Mouse (Mus musculus): ENCODE measurements at regions not wholly inside any gene's neighbourhood (a gene's known extent, or its start where the extent isn't known, plus 50 kb on each side); places are given as distances from the start of the nearest gene placed in this dataset.
A peak's percentile ranks its signal among the peaks of the same experiment; 100 is the strongest.

DNA sequence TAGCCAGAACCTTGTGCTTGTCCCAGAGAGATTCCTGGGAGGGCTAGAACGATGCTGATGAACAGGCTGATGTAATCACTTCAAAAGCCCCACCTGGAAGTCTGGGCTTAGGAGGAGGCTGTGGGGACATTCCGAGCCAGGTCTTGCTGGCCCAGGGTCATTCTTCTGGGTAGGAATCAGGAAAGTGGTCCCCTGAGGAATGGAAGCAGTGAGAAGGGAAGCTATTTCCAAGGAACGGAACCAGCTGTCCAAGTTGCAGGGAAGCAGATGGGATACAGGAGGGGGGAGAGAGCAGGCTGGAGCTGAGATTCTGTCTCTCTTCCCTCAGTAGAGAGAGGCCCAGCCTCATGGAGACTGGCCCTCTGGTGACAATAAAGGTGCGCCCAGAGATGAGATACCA, 243.9 kb downstream of the Tcf7l2 start:
- peak; percentile 23 to 25 for DNase-seq (ENCODE audit: low spot score in 2 of 2)
- TF ChIP-seq CTCF (conservative IDR thresholded peaks at IDR 0.05), result no peak
- H3K27ac ChIP-seq, result no peak overlapping the region
- H3K4me3 ChIP-seq, result no peak overlapping the region

DNA sequence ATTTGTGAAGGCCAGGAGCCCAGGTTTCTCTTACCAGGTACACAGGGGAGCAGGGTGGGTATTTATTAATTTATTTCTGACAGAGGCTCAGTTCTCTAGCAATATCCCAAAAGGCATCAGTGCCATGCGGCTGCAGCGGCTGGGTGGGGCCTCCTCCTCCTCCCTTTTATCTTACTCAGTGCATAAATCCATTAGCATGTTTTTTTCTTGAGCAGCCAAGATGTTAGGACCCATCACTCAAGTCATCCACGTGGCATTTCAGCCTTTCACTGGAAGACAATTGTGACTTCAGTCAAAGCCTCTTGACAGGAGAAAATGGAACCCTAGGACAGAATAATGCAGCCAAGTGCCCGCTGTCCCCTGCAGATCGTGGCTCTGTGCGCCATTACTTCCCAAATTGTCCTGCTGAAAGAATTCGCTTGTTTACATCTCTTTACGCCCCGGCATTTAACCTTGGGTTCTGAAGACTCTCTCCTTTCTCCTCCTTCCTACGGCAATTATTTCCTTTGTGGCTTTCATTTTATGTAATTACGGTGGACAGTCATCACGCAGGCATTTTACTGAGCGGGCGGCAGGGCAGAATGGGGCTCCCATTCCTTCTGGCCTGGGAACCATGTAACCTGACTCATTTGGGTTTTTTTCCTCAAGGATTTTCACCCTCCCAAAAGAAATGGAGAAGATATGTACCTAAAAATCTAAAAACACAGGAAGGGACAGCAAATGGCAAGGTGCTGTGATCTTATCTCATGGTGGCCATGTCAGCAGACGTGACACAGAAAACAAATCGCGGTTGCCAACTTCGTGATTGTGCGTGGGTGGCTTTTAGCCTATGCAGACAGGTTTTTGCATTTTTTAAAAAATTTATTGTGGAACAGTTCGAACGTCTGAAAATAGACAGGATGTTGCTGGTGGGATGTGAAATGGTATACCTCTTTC, 250.4 kb downstream of the Tcf7l2 start:
- Histone ChIP-seq H3K4me3 (no peak overlapping the region), H3K27ac (no peak overlapping the region)
- peak in 1 of 2 experiments; percentile 21 for DNase-seq (ENCODE audit: low spot score in 2 of 2)
- TF ChIP-seq CTCF (conservative IDR thresholded peaks at IDR 0.05), result no peak

DNA sequence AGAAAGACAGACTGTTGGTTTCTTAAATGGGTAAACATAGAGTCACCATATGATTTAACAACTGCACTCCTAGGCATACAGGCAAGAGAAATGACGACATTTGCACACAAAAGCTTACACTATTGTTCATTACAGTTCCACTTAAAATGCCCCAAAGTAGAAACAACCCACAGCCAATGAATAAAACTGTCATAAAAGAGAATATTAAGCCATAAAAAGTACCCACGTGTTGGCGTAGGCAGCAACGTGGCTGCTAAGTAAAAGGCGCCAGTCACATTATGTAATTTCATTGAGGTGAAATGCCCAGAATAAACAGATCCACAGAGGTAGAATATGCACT, 251.1 kb downstream of the Tcf7l2 start:
- no peak overlapping the region for H3K4me3 ChIP-seq
- peak in 1 of 2 experiments; percentile 20 for DNase-seq (ENCODE audit: low spot score in 2 of 2)
- TF ChIP-seq CTCF (conservative IDR thresholded peaks at IDR 0.05), result no peak
- H3K27ac ChIP-seq, result no peak overlapping the region

DNA sequence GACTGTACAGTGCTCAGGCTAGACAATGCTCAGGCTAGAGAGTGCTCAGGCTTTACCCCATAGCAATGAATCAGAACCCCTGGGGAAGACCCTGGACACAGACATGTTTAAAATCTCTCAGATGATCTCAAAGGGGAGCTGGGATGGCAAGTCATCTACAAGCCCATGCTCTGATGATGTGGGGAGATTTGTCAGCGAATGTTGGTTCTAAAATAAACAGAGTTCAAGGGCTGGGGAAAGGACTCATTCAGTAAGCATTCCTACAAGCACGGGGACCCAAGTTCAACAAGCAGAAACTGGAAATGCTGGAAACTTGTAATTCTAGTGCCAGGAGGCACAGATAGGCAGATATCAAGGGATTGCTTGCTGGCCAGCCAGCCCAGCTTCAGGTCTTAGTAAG, 254.1 kb downstream of the Tcf7l2 start:
- TF ChIP-seq CTCF (conservative IDR thresholded peaks at IDR 0.05), result no peak
- H3K27ac ChIP-seq, result no peak overlapping the region

DNA sequence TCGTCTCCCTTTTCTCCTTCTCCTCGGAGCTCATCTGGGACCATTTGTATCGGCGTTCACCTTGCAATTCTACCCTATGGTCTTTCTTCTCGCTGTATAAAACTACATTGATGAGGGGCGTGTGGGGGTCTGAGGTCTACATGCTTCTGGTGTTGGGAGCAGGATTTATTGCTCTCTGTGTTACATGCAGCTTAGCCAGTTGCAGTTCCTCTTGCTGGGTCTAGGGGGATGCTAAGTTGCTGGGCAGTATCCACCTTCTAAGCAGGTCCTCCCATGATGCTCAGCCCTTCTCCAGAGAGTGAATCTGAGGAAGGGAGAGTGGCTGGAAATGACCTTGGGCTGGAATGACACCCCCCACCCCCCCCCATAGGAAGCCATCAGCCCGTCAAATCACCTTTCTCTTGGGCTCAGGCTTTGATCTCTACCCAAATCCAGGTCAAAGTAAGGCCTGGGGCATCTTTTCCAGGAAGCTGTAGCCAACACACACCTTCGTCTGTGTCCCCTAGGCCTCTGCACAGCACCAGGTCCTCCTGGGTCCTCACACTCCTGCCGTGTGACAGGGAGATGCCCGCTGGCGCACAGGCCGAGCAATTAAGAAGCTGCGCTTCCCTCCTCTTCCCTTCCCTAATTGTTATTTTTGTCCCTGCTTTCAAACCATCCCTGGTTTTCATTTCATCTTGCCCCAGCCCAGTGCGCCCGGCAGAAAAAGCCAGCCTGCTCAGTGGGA, 257.0 kb downstream of the Tcf7l2 start:
- Histone ChIP-seq H3K27ac (no peak overlapping the region), H3K4me3 (no peak overlapping the region)
- TF ChIP-seq CTCF (conservative IDR thresholded peaks at IDR 0.05), result peak; percentile 42
- DNase-seq (ENCODE audit: low spot score in 2 of 2), result no peak

More for the DNA sequence above, 254.1 kb downstream of the Tcf7l2 start:
- DNase-seq (ENCODE audit: low spot score in 2 of 2), result no peak
- no peak overlapping the region for H3K4me3 ChIP-seq

DNA sequence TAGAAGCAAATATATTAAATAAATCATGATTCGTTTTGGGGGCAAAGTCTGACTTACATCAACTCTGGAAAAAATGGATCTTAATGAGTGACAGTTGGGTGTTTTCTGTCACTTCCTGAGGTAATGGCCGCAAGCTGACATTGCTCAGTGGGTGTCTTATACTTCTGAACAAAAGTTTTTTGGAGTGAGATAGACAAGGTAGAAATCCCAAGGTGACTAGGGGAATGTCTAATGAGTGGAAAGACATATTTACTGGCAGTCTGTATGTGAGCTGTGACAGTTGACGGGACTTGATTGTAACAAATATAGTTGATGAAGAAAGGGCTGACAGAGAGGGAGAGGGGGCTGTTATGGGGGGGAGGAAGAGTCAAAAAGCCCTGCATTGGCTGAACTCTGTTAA, 257.8 kb downstream of the Tcf7l2 start:
- TF ChIP-seq CTCF (conservative IDR thresholded peaks at IDR 0.05), result no peak
- no peak overlapping the region for H3K4me3 ChIP-seq
- DNase-seq (ENCODE audit: low spot score in 2 of 2), result no peak
- no peak overlapping the region for H3K27ac ChIP-seq

DNA sequence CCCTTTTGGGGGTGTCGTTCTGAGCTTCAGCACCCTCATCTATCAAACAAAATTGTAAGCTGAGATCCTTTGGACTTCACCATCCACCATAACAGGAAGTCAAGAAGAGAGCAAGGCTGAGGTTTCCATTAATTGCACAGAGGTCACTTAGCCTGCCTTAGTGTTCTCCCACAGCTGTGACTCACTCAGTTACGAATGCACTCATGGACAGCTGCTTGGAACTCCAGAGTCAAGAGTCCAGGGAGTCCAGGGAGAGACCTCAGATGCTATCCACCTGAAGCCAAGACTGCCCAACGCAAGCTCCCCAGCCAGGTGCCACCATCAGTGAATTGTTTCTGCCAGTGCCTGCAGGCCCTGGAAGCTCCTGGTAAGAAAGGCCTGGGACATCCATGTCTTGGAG, 259.8 kb downstream of the Tcf7l2 start:
- no peak for TF ChIP-seq CTCF (conservative IDR thresholded peaks at IDR 0.05)
- Histone ChIP-seq H3K4me3 (no peak overlapping the region), H3K27ac (no peak overlapping the region)
- DNase-seq (ENCODE audit: low spot score in 2 of 2), result no peak

DNA sequence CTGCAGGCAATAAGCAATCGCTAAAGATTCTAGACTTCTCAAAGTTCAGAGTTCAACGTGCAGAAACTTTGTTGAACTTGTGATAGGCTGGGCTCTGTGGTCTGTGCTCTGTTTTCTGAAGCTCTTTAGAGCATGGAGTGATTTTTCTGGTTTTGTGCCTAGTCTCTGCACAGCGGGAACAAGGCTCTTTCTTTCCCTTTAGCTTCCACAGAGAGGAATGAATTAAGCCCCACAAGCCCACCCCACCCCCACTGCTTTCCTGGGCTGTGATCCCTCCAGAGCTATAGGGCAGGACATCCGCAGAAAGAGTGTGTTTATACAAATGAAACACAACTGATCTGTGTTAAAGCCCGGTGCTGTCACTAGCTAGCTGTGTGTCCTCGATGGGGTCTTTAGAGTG, 264.3 kb downstream of the Tcf7l2 start:
- no peak for DNase-seq (ENCODE audit: low spot score in 2 of 2)
- Histone ChIP-seq H3K27ac (no peak overlapping the region), H3K4me3 (no peak overlapping the region)
- no peak for TF ChIP-seq CTCF (conservative IDR thresholded peaks at IDR 0.05)

DNA sequence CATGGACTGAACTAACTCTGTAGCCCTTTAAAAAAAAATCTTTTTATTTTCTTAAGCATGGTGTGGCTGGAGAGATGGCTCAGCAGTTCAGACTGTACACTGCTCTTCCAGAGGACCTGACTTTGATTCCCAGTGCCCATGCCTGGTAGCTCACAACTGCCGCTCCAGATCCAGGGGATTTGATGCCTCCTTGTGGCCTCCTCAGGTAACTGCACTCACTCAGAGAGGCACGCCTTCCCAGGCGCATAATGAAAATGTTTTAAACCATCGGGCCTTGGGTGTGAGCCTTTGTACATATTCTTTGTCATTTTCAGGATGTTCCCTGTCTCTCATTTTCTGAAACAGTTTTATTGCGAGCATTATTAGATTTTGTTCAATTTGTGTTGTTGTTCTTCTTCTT, 265.8 kb downstream of the Tcf7l2 start:
- TF ChIP-seq CTCF (conservative IDR thresholded peaks at IDR 0.05), result peak; percentile 45
- no peak overlapping the region for H3K27ac ChIP-seq
- no peak overlapping the region for H3K4me3 ChIP-seq
- no peak for DNase-seq (ENCODE audit: low spot score in 2 of 2)

DNA sequence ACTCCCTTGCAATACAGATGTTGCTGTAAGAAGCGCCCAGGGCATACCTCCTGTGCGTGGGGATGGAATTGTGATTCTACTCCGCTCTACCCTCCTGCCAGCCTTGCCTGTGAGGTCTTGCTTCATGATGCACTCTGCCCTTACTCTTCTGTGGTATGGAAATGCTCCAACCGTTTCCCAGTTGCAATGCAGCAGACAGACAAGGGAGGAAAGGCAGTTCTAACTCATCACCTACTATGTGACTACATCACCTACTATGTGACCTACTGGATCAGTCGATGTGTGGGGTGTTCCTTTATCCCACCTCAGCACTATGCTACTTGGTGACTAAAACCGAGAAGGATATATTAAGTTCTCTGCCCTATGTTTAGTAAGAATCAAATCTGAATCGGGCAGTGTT, 269.1 kb downstream of the Tcf7l2 start:
- no peak for TF ChIP-seq CTCF (conservative IDR thresholded peaks at IDR 0.05)
- no peak overlapping the region for H3K27ac ChIP-seq
- H3K4me3 ChIP-seq, result no peak overlapping the region
- no peak for DNase-seq (ENCODE audit: low spot score in 2 of 2)

DNA sequence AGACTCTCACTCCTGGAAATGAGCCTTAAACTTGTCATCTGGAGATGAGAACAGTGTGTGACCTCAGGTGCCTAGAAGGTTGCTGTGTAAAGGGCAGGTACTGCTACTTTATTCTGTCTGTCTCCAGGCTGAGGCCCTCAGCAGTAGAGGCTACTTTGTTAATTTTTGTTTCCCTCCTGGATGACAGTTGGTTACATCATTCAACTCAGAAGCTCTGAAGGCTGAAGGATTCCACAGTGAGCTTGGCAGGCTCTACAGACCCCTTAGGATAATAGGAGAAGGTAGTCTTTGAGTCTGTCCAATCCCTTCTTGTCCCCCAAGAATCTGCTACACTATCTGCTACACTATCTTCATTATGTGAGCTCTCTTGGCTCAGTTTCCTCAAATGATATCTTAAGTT, 269.7 kb downstream of the Tcf7l2 start:
- H3K4me3 ChIP-seq, result no peak overlapping the region
- DNase-seq (ENCODE audit: low spot score in 2 of 2), result no peak
- TF ChIP-seq CTCF (conservative IDR thresholded peaks at IDR 0.05), result no peak
- no peak overlapping the region for H3K27ac ChIP-seq

DNA sequence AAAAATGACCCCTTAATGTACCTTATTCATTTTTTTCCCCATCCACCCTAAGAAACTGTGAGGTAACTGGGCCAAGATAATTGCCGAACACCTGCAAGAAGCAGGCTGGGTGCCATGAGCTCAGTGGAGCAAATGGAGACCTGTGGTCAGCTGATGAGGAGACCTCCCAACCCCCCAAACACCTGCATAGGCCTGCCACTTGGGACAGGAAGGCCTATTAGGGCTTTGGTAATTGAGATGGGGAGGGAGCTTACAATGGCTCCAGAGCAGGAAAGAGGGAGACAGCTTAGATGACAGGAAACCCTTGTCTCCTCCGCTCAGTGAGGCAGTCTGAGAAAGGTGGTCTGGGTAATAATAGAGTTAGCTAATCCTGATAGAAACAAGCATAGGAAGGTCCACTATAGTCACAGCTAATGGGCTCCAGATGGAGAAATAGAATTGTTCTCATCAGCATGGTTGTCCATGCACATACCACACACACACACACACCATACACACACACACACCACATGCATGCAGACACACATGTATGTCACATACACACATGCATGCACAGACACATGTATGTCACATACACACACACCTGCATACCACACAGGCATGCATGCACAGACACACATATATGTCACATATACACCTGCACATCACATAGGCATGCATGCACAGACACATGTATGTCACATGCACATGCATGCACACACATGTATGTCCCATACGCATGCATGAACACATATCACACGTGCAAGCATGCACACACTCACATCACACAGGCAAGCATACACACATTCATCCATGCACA, 270.2 kb upstream of the Habp2 start:
- DNase-seq (ENCODE audit: low spot score in 2 of 2), result no peak
- H3K4me3 ChIP-seq, result no peak overlapping the region
- TF ChIP-seq CTCF (conservative IDR thresholded peaks at IDR 0.05), result no peak
- H3K27ac ChIP-seq, result no peak overlapping the region

DNA sequence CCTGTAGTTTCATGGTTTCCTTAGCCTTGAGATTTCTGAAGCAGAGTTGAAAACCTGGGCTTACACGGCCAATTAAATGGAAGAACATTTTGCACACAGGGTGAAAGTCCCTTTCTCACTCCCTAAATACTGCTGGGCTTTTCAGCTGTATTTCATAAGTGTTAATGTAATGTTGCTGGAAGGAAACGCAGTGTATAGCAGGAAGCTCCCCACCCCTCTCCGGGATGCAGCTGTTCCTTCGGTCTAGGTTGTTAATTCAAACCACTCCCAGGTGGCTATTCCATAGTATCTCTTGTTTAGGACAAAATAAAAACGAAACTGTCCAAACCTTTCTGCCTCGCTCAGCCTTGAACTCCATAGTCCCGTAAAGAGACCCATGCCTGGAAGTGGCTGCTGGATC, 269.4 kb upstream of the Habp2 start:
- no peak for TF ChIP-seq CTCF (conservative IDR thresholded peaks at IDR 0.05)
- Histone ChIP-seq H3K4me3 (no peak overlapping the region), H3K27ac (no peak overlapping the region)
- DNase-seq (ENCODE audit: low spot score in 2 of 2), result no peak
